Mouse (Mus musculus) cortical plate, adult 2 months (tissue): Measurements from ENCODE around the gene Ptpn4.

ENCODE experiments used
- CTCF ChIP-seq: fragments of 200-500 bp; IDR thresholded peaks from 2 replicates; pipeline ENCODE4 v1.5.1; 2011; ENCODE audit warnings: mild to moderate bottlenecking, control low read depth, low read length; ENCODE audit not compliant: insufficient read depth; ENCODE audit errors: extremely low read depth
- POLR2A ChIP-seq: fragments of 200-500 bp; IDR thresholded peaks from 2 replicates; pipeline ENCODE4 v1.6.1; 2011; ENCODE audit warnings: mild to moderate bottlenecking, low read length, control low read depth; ENCODE audit not compliant: insufficient read depth; ENCODE audit errors: extremely low read depth

DNA sequence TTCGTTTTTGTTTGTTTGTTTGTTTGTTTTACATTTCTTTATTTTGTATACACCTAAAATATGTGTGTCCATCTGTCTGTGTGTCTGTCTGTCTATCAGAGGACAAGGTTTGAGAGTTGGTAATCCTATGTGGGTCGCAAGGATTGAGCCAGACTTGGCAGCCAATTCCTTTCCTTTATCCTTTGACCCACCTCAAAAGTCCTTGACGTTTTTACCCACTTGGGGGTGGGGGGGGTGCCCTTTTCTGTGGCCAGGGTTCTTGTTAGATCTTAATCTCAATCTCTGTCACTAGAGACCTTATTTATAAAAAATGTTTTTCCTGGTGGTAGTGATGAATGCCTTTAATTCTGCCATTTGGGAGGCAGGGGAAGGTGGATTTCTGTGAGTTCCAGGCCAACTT lies 828 bp upstream of the Ptpn4 start:
- no peak for TF ChIP-seq CTCF
- TF ChIP-seq POLR2A, result no peak
